Mouse (Mus musculus) erythroblast, embryonic 14.5 days (primary cell): Measurements from ENCODE around the gene Cdc42bpa.

ENCODE experiments used
- GATA1 ChIP-seq: IDR thresholded peaks from 2 replicates; pipeline ENCODE4 v1.6.1; 2012; ENCODE audit warnings: low read length, inconsistent platforms, mixed read lengths
- TAL1 ChIP-seq: IDR thresholded peaks from 3 replicates; pipeline ENCODE4 v1.6.1; 2012; ENCODE audit warnings: low read length, inconsistent platforms, mixed read lengths

DNA sequence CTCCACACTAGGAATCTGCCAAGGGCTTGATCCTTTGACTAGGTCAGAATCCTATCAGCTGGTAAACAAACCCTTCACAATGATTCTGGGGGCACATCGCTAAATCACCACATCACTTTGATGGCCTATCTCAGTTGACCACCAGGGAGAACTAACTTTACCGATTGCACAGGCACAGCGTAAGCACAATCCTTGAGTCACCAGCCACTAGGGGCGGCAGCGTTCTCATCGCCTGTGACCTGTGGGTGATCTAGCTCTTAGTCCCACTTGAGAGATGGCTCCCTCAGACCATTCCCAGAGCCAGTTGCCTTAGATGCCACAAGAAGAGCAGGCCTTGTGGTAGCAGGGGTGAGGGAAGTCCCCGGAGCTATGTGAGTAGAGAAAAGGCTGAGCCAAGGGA, 31.4 kb upstream of the Cdc42bpa start:
- no peak for TF ChIP-seq GATA1
- no peak for TF ChIP-seq TAL1
